Mouse (Mus musculus): ENCODE results near the gene Plxnb2.

Gene Plxnb2

DNA sequence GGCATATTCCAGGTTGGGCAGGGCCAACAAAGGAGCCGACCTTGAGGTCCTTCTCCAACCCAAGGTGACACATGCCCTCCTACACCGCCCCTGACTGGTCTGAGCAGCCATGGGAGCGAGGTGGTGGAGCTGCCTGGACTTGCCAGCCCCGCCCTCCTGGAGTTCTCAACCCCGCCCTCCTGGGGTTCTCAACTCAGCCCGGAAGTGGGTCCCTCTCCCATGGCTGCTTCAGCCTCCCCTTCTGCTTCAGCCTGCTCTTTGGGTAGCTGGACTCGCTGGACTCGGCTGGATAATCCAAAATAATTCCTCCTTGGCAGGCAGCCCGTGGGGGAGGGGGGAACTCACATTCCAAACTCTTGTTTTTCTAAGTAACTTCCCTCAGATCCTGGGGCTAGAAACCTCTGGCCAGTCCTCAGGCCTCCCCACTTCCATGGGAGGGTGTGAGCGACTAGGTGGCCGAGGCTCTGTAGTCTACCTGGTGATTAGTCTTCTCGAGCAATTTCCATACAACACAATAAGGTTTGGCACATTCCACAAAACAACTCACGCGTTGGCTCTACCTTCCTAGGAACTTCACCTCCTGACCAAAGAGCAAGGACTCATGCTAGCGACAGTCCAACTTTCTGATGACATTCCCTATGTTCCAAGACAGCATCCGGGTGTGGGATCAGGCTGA is 1.5 kb downstream of the Plxnb2 start:
- peak; percentile 20 for DNase-seq

DNA sequence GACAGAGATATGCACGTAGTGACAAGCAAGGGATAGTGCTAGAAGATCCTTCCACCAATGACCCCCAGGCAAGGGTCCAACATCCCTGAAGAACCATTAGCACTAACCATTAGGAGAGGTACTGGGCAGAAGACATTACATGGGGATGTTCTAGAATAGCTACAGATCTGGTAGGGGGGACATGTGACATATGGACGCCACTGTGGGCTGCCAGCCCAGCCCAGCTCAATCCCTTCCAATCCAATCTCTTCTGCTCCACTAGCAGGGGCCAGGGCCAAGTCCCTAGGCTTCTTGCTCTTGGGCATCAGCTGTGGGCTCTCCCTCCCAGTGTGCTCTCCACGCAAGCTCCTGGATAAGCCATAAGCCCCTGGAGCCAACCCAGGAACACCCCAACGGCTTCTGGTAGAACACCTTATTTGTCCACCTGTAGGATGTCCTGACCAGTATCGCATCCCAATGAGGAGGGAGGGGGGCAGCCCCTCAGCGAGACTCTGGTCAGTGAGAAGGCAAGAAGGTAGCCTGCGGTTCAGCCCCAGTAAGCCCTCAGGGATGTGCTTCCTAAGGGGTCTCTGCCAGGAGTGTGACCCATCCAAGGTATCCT is 2.2 kb downstream of the Plxnb2 start:
- no peak for DNase-seq

DNA sequence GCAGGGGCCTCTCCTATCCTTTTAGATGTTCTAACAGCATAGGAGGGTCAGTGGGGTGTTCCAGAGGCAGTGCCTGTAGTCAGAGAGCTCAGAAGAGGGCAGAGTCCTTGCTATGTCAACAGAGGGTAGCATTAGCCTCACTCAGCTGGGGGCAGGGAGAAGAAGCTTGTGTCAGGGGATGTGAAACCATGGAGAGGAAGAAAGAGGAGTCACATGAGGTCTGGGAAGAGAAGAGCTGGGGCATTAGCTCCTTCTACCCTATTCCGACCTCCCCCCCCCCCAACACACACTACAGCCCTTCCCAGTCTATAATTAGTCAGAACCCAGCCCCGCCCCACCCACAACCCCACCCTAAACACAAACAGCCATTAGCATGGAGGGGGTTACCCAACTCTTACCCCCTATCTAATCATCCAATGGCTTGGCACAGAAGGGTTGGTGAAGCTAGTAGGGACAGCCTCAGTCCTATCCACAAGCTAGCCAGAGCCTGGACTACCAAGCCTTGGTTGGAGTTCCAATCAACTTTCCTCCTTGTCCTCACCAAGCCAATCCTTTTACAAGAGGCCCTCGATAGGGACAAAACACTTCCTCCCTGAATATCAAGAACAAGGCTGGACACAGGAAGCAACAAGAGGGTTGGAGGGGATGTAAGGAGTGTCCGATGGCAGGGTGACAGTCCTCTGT is 2.9 kb downstream of the Plxnb2 start:
- DNase-seq, result no peak

DNA sequence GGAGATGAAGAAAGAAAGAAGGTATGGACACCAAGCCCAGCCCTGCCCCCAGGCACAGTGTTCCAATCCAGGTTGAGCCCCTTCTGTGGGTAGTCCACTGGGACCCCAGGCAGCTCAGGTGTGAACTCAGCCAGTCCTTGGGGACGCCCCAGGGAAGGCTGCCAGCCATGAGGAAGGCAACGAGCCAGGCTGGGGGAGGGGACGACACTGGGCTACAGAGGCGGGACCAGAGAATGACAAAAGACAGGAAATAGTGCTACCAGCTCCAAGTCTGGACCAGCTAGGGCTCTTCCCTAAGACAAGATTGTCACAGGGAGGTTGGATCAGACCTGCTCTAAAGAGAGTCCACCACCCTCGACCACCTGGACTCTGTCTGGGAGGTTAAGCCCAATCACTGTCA is 3.5 kb downstream of the Plxnb2 start:
- DNase-seq, result peak; percentile 28

DNA sequence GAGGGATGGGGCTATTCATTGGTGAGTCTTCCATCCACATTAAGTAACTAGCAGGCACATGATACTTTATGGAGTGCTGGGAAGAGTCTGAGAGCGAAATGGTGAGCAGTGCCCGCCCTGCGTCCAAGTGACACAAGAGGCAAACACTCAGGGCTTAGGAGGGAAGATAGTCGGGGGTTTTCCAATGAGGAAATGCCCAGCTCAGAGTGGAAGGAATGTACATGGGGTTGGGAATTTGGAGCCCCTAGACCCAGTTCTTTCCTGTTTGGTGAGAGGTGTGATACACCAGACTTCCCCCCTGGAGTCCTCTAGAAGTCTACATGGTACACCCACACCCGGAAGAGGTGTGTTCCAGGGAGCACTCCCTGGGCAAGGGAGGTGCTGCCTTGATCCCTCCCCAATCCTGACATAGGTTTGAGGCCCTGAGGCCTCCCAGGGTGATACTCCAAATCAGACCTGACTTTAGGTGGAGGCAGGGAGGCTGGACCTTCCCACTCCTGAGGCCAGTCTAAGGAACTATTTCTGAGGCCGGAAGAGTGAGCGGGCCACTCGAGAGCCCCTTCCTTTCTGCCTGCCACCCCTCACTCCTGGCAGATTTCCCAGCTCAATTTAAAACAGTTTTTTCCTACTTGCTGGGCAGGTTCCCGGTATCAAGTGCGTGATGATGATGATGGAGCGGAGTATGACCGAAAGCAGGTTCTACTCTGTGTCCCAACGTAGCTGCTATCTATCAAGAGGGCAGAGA is 5.0 kb downstream of the Plxnb2 start:
- no peak for DNase-seq

DNA sequence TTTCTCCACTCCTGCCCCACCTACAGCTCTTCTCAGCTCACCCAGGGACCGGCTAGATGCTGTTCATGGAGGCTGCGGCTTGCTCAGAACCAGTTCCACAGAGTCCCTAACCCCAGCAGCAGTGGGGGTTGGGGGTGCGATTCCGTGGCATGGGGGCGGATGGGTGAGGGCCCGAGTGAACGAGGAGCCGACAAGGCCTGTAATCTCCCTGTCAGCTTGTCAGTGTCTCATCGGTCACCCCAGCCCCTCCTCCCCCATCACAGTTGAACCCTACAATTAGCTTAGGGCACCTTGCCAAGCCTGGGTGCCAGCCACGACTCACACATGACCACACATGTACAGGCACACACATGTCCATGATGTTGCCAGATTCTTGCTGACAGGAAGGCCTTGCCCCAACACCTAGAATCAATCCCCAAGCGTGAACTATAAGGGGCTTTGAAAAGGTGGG is 5.7 kb downstream of the Plxnb2 start:
- no peak for DNase-seq

DNA sequence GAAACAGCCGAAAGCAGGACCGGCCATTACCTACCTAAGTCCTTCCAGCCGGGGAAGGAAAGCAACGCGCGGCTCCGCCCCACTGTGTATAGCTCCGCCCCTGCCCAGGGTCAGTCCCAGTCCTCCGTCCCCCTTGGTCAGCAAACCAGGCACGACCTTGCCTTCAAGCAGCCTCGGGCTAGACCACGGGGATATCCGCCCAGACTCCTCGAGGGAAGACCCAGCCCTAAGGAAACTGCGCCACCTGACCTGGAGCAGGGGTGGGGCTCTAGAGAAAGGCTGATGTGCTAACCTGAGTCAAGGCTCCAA is 6.7 kb downstream of the Plxnb2 start:
- DNase-seq, result no peak

DNA sequence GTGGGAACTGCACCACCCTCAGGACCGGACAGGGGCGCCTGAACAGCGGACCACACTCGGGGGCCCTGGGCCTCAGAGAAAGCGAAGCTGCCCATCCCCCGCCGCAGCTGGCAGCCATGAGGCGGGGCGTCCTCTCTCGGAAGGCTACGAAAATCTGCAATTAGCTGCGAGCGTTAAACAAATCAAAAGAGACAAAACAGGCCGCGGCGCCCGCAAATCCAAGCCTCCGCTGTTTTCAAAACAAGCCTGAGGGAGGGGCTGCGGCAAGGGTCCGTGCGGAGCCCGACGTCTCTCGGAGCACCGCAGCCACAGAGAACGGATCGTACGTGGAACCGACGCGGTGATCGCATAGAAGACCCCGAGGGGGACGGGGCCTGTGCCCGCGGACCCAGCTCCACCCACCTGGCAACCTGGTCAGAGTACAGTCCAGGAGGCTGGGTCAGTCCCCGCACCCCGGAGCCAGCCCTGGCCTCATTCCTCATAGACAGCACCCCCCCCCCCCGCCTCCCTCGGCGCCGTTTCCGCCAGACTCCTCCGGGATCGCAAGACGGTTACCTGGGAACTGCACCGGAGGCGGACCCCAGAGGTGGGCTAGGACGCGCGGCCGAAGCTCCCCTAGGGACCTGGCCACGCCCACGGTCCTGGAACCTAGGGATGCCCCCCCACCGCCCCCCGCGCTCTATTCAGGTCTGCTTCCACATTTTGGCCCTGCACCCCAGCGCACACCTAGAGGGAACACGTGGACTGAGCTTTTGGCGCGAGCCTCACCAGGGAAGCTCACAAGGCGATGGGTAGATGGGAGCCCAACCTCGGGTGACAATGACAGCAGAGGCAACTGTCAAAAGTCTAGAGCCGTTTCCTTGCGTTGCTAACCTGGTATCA is 7.3 kb downstream of the Plxnb2 start:
- DNase-seq, result peak; percentile 13

DNA sequence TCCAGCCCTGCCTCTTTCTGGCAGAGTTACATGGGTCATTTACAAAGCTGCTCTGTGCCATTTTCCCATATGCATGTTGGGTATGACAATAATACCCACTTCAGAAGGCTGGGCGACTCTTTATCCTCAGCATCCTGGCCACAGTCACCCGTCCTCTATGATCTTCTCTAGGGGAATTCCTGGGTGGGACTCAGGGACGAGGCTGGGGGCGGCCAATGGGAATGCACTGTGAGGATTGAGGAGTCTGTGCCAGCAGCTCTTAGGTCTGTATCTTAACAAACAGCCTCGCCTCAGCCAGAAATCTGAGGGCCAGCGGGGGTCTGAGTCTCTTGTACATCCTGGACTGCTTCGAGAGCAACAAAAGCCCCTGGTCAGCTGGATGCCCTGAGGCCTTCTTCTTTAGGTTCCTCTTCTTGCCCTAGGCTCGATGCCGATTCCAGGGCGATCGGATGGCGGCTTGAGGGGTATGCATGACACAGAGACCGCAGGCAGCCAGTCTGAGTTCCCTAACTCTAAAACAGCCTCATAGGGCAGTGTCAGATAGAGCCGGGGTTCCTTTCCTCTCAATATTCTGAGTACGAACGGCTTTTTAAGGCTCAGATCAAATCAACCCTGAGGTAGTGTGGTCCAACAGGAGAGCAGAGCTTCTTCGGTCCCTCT is 8.2 kb downstream of the Plxnb2 start:
- DNase-seq, result no peak

DNA sequence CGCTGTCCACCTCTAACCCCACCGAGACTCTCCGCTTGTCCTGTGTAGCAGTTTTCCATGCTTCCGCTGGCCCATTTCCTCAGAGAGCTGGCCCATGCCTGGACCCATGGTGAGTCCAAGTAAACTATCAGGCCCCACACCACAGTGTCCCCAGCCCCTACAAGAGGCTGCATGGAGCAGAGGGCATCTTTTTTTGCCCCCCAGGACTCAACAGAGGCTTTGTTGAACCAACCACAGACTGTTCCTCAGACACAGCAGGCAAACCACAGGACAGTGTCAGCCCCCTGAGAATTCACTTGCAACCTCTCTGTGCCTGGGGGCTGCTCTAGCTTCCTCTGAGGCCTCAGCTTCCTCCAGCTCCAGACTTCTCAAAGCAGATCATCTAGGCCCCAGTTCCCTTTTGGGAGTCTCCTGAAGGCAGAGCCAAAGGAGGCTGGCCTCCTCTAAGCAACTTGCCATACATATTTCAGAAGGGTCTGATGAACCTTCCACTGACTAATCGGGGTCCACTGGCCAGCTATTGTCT is 9.0 kb downstream of the Plxnb2 start:
- no peak for DNase-seq

DNA sequence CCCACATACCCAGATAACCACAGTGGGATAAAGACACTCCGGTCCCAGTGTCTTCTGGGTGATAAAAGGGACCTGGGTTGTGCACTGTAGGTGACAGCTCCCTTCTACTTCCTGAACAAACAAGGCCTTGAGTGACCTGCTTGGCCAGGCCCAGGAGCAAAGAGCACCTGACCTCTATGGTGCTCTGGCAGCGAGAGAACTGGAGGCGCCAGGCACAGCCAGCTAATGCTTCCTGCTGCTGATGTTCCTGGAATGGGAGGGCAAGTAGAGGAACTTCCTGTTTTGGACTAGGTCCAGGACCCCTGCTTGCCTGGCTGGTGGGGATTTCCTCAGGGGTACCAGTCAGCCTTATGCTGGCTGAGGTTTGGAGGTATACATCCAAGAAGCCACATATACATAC is 10.5 kb downstream of the Plxnb2 start:
- no peak for DNase-seq

DNA sequence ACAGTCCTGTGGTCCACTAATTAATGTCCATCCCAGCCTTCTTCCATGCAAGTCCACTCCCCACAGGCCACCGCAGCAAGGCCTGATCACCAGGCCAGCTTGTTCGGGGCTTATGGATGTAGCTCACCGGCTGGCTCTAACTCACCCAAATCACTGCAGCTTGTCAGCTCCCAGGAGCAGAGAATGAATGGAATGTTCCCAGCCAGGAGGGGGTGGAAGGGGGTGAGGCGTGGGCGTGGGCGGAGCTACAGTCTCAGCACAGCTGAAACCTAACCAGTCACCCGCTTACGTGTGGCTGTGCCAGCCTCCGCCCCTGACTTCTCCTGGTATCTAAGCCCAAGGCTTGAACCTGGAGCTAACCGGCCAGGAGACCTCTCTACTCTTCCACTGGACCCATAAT is 11.2 kb downstream of the Plxnb2 start:
- DNase-seq, result no peak

DNA sequence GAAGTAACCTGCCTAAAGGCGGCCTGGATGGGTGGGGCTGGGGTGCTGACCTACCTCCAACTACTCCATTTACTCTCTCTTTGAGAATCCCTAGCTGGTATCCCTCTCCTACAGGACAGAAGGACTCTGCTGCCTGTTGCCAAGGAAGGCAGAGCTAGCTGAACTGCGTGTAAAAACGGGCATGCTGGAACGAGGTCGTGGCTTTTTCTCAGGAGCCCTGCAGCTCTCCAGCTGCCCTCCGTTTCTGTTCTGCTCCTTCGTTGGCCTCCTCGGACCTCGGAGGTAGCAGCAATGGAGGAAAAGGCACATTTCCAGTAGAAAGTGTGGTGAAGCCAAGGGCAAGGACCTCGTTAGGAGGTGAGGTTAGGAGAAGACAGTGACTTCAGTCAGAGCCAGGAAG is 11.7 kb downstream of the Plxnb2 start:
- no peak for DNase-seq

DNA sequence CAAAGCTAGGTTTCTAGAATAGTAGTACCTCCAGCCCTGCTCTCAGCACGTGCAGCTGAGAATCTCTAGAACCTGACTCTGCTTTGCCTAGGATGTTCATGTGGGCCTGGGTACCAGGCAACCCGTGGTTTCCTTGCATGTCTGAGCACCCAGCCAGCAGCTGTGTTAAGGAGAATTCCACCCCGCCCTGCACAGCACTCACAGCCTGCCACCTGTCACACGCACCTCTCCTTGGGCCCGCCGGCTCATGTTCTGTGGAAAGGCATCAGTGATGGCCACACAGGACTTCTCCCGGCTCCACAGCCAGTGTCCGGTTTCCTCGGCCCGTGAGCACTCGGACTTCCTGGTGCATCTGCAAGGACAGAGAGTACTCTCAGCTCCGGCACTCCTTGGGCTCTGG is 15.1 kb downstream of the Plxnb2 start:
- no peak for DNase-seq

DNA sequence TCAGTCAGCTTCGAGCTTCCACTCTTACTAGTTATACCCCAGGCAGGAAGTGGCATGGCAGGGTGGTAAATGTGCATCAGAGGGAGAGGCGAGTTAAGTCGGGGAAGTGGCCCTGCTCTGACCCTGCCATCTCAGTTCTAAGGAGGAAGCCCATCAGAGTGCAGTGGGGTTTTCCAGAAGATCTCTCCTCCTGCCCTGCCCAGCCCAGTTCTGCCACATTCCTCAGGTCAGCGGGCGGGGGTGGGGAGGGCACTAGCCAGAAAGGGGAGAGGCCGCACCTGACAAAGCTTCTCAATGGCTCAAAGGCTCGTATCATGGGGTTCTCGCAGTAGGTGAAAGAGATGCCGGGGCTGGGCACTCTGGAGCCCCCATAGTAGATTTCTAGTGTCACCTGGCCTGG is 19.2 kb downstream of the Plxnb2 start:
- no peak for DNase-seq

DNA sequence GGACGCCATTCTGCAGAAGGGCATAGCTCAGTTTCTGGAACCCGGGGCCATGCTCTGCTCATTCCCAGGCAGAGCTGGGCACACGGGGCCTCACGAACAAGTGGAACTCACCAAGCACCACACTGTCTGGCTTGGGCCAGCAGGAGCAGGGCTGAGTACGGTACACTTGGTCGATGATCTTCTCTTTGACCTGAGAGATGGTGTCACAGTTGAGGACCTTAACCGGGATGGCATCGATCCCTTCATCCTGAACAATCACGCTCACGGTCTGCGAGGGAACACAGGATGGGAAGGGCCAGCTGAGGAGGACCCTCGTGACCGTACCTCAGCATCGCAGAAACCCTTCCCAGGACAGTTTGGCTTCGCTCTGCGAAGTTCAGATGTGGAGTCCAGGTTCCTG is 22.1 kb downstream of the Plxnb2 start:
- no peak for DNase-seq

DNA sequence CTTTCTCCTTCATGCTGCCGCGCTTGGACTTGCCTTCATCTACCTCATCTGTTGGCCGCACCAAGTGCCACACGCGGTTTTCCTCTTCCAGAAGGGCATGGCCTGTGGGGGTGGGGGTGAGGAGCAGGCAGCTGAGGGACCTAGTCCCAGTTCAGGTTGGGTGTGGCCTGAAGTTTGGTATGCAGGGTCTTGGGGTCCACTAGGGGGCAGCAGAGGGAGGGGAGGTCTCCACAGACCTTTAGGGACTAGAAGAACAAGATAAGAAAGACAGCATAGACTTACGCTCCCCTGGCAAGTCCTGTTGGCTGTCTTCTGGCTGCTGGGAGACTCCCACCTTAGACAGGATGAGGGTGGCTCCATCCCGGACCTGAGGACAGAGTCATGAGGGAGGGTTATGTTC is 22.6 kb downstream of the Plxnb2 start:
- DNase-seq, result peak; percentile 76

DNA sequence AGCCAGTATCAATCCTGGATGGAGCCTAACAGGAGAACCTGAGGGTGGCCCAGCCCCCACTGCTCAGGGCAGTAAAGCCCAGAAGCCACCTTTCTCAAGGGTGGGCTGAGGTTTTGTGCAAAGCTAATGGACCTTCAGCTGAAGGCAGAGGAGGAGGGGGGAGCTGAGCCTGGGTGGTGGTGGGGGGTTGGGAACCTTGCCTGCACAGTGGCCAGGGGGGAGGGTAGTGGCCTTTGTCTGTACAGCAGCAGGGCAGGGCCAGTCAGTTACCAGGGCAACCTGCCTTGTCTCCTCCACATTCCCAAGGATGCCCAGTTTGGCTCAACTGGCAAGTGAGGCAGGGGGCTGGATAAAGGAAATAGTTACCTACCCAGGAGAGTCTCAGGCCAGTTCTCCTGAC is 28.3 kb downstream of the Plxnb2 start:
- DNase-seq, result no peak

DNA sequence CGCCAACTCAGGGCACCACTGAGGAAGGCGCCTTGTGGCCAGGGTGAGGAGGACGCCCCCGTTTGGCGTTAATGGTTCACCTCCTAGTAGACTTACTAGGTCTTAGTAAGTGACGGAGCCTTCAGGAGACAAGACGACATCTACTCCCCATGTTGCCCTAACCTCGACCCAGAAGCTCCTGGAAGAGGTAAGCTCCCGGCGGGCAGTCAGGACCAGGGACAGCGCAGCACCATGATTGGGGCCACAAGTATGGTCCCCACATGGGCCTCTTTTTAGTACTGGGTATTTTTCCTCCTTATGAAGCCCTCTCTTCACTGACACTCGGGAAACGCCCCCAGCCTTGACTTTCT is 30.6 kb downstream of the Plxnb2 start:
- peak; percentile 42 for DNase-seq

DNA sequence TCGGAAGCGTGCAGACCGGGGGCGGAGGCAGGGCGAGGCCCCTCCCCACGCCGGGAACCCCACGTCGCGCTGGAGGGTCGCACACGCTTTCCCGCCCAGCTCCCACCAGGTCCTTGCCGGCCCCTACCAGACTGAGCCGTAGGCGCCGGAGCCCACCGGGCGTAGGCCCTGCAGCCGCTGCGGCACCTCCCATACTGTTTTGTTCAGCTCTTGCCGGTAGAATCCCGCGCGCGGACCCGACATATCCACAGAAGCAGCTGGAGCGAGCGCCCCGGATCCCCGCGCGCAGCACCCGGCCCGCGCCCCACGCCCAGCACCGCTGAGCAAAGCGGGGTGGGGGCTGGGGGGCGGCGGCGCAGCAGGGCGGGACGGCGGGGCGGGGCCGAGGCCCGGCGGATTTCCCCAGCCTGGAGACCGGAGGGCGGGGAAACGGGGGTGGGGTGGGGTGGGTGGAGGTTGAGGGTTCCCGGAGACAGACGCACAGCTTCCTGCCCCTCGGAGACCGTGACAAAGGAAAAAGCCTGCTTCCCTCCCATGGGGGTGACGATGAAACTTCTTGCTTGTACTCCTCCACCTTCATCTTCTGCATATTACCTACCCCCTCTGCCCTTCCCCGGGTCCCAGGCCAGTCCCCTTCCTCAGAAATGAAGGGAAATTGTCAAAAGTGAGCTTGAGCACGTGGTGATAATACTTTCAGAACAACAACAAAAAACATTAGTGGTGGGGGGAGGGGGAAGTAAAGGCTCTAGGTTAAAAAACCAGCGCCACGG is 31.1 kb downstream of the Plxnb2 start, which contains the start of gene Mapk11:
Gene Mapk11 (minus strand): TSS at position 358 of the 770 bp plus-strand sequence.
- DNase-seq, result peak; percentile 71
